Comparison of ENCODE assay signal across 28 mouse cellular contexts in genomic region chr2:174478746-174479145, GRCm38 (mm10). TPM values are rescaled to one million over a fixed set of nuclear protein-coding genes. Genes with fewer than 3 reads are reported as not detected.
DNase-seq lines count a peak whose midpoint lies in the region; ATAC-seq and TF ChIP-seq lines count a peak whose summit lies in the region.
"Had no signal": no experiment of that assay in that cellular context is flagged by ENCODE, and none has a peak within 500 bp of the region (broad histone marks: within the 10 kb centered on the region; RNA-seq: fewer than 3 reads in every experiment).

No protein-coding gene starts in this region.

- 0 out of 2 replicates have a peak overlapping the region, but pooled peaks have one; percentile 31 for H3K27ac ChIP-seq in lung, embryonic 14.5 days (ENCODE audit: low read depth)
- peak overlapping the region; percentile 21 for H3K27ac ChIP-seq in stomach, embryonic 16.5 days (ENCODE audit: low read length)
- H3K27ac ChIP-seq: forebrain, embryonic 10.5 days; forebrain, embryonic 13.5 days; heart, embryonic 15.5 days; hindbrain, embryonic 12.5 days; hindbrain, embryonic 15.5 days had no signal

- no peak for ATAC-seq in lung, embryonic 14.5 days (ENCODE audit: insufficient read depth)
- ATAC-seq in granulocyte monocyte progenitor cell, adult 5-6 weeks (replicated peaks; ENCODE audit: poor library complexity, severe bottlenecking) = peak; percentile 73
- ATAC-seq in megakaryocyte, adult 5-6 weeks (ENCODE audit: poor library complexity, severe bottlenecking) = peak; percentile 41
- no peak for ATAC-seq in stomach, embryonic 16.5 days (ENCODE audit: insufficient read depth, low FRiP score)
- ATAC-seq: forebrain, embryonic 13.5 days; forebrain, embryonic 16.5 days; Patski had no signal

- H3K36me3 ChIP-seq in lung, embryonic 14.5 days (ENCODE audit: insufficient read depth) = no peaks in the 10 kb centered on the region
- H3K36me3 ChIP-seq in stomach, embryonic 16.5 days (ENCODE audit: control insufficient read depth, insufficient read depth, low read length) = no peaks in the 10 kb centered on the region
- H3K36me3 ChIP-seq: forebrain, embryonic 10.5 days; G1E; heart, embryonic 12.5 days; heart, embryonic 15.5 days; hindbrain, embryonic 12.5 days; hindbrain, embryonic 15.5 days had no signal

- no peak overlapping the region for H3K4me2 ChIP-seq in lung, embryonic 14.5 days
- no peak overlapping the region for H3K4me2 ChIP-seq in stomach, embryonic 16.5 days (ENCODE audit: low read depth, low read length)
- H3K4me2 ChIP-seq: forebrain, embryonic 13.5 days; heart, embryonic 12.5 days; heart, embryonic 15.5 days; hindbrain, embryonic 12.5 days; hindbrain, embryonic 15.5 days had no signal

- intact Hi-C loops in heart, postnatal 10 days (cut with DNase I) = no loop called here

- no peak overlapping the region for H3K9ac ChIP-seq in lung, embryonic 14.5 days
- no peak overlapping the region for H3K9ac ChIP-seq in stomach, embryonic 16.5 days (ENCODE audit: low read length)
- H3K9ac ChIP-seq: forebrain, embryonic 13.5 days; heart, embryonic 12.5 days; heart, embryonic 15.5 days; hindbrain, embryonic 12.5 days; hindbrain, embryonic 15.5 days had no signal

- H3K9me3 ChIP-seq in lung, embryonic 14.5 days (ENCODE audit: low read depth, low read length) = no peaks in the 10 kb centered on the region
- no peaks in the 10 kb centered on the region for H3K9me3 ChIP-seq in stomach, embryonic 16.5 days (replicated peaks; ENCODE audit: control insufficient read depth, low read length)
- H3K9me3 ChIP-seq: forebrain, embryonic 10.5 days; forebrain, embryonic 13.5 days; G1E; heart, embryonic 12.5 days; heart, embryonic 15.5 days; hindbrain, embryonic 12.5 days; hindbrain, embryonic 15.5 days had no signal

- no peaks in the 10 kb centered on the region for H3K27me3 ChIP-seq in lung, embryonic 14.5 days (ENCODE audit: insufficient read depth, low read length)
- no peaks in the 10 kb centered on the region for H3K27me3 ChIP-seq in stomach, embryonic 16.5 days (ENCODE audit: control insufficient read depth, insufficient read depth, low read length)
- H3K27me3 ChIP-seq: CH12.LX; forebrain, embryonic 13.5 days; heart, embryonic 12.5 days; heart, embryonic 15.5 days; hindbrain, embryonic 12.5 days; hindbrain, embryonic 15.5 days; Patski had no signal

- DNase-seq in lung, embryonic 14.5 days = no peak
- no peak for DNase-seq in lung, postnatal 14 days
- DNase-seq in heart, postnatal 10 days = no peak
- no peak for DNase-seq in left cerebral cortex, adult 9 months (ENCODE audit: low spot score in 2 of 2)
- DNase-seq: adrenal gland, postnatal 10 days; adrenal gland, postnatal 36 days; B cell, adult 2 months; cerebellum, adult 18-20 months; cerebellum, adult 9-10 months; cerebellum, postnatal 14 days; gastrocnemius, postnatal 10 days; gastrocnemius, postnatal 36 days; heart, adult 11 months; heart, postnatal 14 days had no signal

- H3K4me1 ChIP-seq in lung, embryonic 14.5 days (ENCODE audit: insufficient read depth) = no peaks in the 10 kb centered on the region
- no peaks in the 10 kb centered on the region for H3K4me1 ChIP-seq in stomach, embryonic 16.5 days (ENCODE audit: control insufficient read depth, insufficient read depth, low read length)
- H3K4me1 ChIP-seq: forebrain, embryonic 13.5 days; heart, embryonic 12.5 days; heart, embryonic 15.5 days; hindbrain, embryonic 12.5 days; hindbrain, embryonic 15.5 days had no signal

- WGBS in lung, embryonic 14.5 days = 66% methylated on average over 5 of the region's 5 CpGs
- 75% methylated on average over 5 of the region's 5 CpGs for WGBS in stomach, embryonic 16.5 days

- no peak for TF ChIP-seq CTCF in lung, embryonic 14.5 days (IDR thresholded peaks at IDR 0.05; ENCODE audit: low read depth)

- no peak overlapping the region for H3K4me3 ChIP-seq in lung, embryonic 14.5 days (ENCODE audit: low read depth, low read length)
- H3K4me3 ChIP-seq in stomach, embryonic 16.5 days (replicated peaks; ENCODE audit: low read length) = no peak overlapping the region
- H3K4me3 ChIP-seq: forebrain, embryonic 10.5 days; forebrain, embryonic 13.5 days; heart, embryonic 12.5 days; heart, embryonic 15.5 days; hindbrain, embryonic 12.5 days; hindbrain, embryonic 15.5 days had no signal

RNA-seq across cellular contexts. Expression of gene Prelid3b, which starts 5.9 kb away (rescaled TPM):
- 116 and 117 TPM in 2 replicates for polyA plus RNA-seq in lung, embryonic 14.5 days (2014; fragmentation: Nextera tagmentation; extraction: Ambion mirVana)
- 76.8 and 88.4 TPM in 2 replicates for total RNA-seq in granulocyte monocyte progenitor cell, adult 5-6 weeks (2014; fragmentation: Nextera tagmentation)
- total RNA-seq in granulocyte monocyte progenitor cell, adult 5-6 weeks (2017) = 213 and 215 TPM in 2 replicates
- total RNA-seq in megakaryocyte, adult 5-6 weeks (2015) = 62.1 and 66.9 TPM in 2 replicates
- total RNA-seq in megakaryocyte, adult 5-6 weeks (2017) = 141 and 145 TPM in 2 replicates
- polyA plus RNA-seq in stomach, embryonic 16.5 days (2015; fragmentation: Nextera tagmentation; extraction: Ambion mirVana) = 118 and 122 TPM in 2 replicates
- total RNA-seq in heart, postnatal 10 days (2021) = 10 to 100 TPM; 85.0 to 88.6 TPM

RNA-seq across cellular contexts. Expression of gene Atp5e, which starts 14.8 kb away (rescaled TPM):
- 838 and 911 TPM in 2 replicates for polyA plus RNA-seq in lung, embryonic 14.5 days (2014; fragmentation: Nextera tagmentation; extraction: Ambion mirVana)
- 648 and 734 TPM in 2 replicates for total RNA-seq in granulocyte monocyte progenitor cell, adult 5-6 weeks (2014; fragmentation: Nextera tagmentation)
- 282 and 442 TPM in 2 replicates for total RNA-seq in granulocyte monocyte progenitor cell, adult 5-6 weeks (2017)
- 421 and 466 TPM in 2 replicates for total RNA-seq in megakaryocyte, adult 5-6 weeks (2015)
- total RNA-seq in megakaryocyte, adult 5-6 weeks (2017) = 212 and 256 TPM in 2 replicates
- polyA plus RNA-seq in stomach, embryonic 16.5 days (2015; fragmentation: Nextera tagmentation; extraction: Ambion mirVana) = 624 and 803 TPM in 2 replicates
- total RNA-seq in heart, postnatal 10 days (2021) = 1,000 to 10,000 TPM; 1,182 to 1,233 TPM

RNA-seq across cellular contexts. Expression of gene Tubb1, which starts 28.3 kb away (rescaled TPM):
- polyA plus RNA-seq in lung, embryonic 14.5 days (2014; fragmentation: Nextera tagmentation; extraction: Ambion mirVana) = 7.2 and 10.0 TPM in 2 replicates
- not detected in 2 replicates for total RNA-seq in granulocyte monocyte progenitor cell, adult 5-6 weeks (2014; fragmentation: Nextera tagmentation)
- total RNA-seq in granulocyte monocyte progenitor cell, adult 5-6 weeks (2017) = 0.43 and 1.0 TPM in 2 replicates
- not detected in 2 replicates for total RNA-seq in megakaryocyte, adult 5-6 weeks (2015)
- total RNA-seq in megakaryocyte, adult 5-6 weeks (2017) = 0.26 and 0.53 TPM in 2 replicates
- polyA plus RNA-seq in stomach, embryonic 16.5 days (2015; fragmentation: Nextera tagmentation; extraction: Ambion mirVana) = 1.2 and 1.4 TPM in 2 replicates
- 1 to 10 TPM; 1.8 to 3.3 TPM for total RNA-seq in heart, postnatal 10 days (2021)
- total RNA-seq: CH12.LX; gastrocnemius, postnatal 36 days; hematopoietic stem cell, adult 5-6 weeks had no signal
- polyA plus RNA-seq: G1E, Patski had no signal

RNA-seq across cellular contexts. Expression of gene Ctsz, which starts 39.9 kb away (rescaled TPM):
- 172 and 179 TPM in 2 replicates for polyA plus RNA-seq in lung, embryonic 14.5 days (2014; fragmentation: Nextera tagmentation; extraction: Ambion mirVana)
- 201 and 252 TPM in 2 replicates for total RNA-seq in granulocyte monocyte progenitor cell, adult 5-6 weeks (2014; fragmentation: Nextera tagmentation)
- total RNA-seq in granulocyte monocyte progenitor cell, adult 5-6 weeks (2017) = 362 and 363 TPM in 2 replicates
- total RNA-seq in megakaryocyte, adult 5-6 weeks (2015) = 265 and 282 TPM in 2 replicates
- total RNA-seq in megakaryocyte, adult 5-6 weeks (2017) = 388 and 414 TPM in 2 replicates
- polyA plus RNA-seq in stomach, embryonic 16.5 days (2015; fragmentation: Nextera tagmentation; extraction: Ambion mirVana) = 195 and 203 TPM in 2 replicates
- total RNA-seq in heart, postnatal 10 days (2021) = 10 to 100 TPM; 54.7 to 61.0 TPM

Comparison
In these comparisons a context has a peak if more than half of its experiments do, and no peak if none do; other contexts are left out.
1. ATAC-seq: peak in granulocyte monocyte progenitor cell, adult 5-6 weeks (single experiment) and megakaryocyte, adult 5-6 weeks (single experiment); none in lung, embryonic 14.5 days (single experiment) and stomach, embryonic 16.5 days (single experiment).